ENCODE assay signal across 15 mouse cellular contexts in genomic region chr1:37333741-37334440, GRCm38 (mm10).
"Had no signal": no experiment of that assay in that cellular context is flagged by ENCODE, and none has a peak within 500 bp of the region (broad histone marks: within the 10 kb centered on the region; RNA-seq: fewer than 3 reads in every experiment).

No protein-coding gene starts in this region.

- DNase-seq: kidney, adult 2 months; kidney, postnatal 14 days; layer of hippocampus, postnatal 36 days; retina, postnatal 1 day; right cerebral cortex, postnatal 4 days; thymus, postnatal 4 days had no signal

- ATAC-seq: midbrain, embryonic 13.5 days had no signal

- H3K4me3 ChIP-seq: kidney, embryonic 15.5 days; limb, embryonic 12.5 days; lung, embryonic 15.5 days; midbrain, embryonic 13.5 days; myocyte; neural tube, embryonic 15.5 days; stomach, embryonic 15.5 days had no signal

- H3K27me3 ChIP-seq: kidney, embryonic 15.5 days; limb, embryonic 12.5 days; lung, embryonic 15.5 days; midbrain, embryonic 13.5 days; neural tube, embryonic 15.5 days; stomach, embryonic 15.5 days had no signal

- H3K9me3 ChIP-seq: kidney, embryonic 15.5 days; lung, embryonic 15.5 days; neural tube, embryonic 15.5 days; stomach, embryonic 15.5 days had no signal

- H3K4me2 ChIP-seq: hindbrain, embryonic 14.5 days; kidney, embryonic 15.5 days; limb, embryonic 12.5 days; lung, embryonic 15.5 days; midbrain, embryonic 13.5 days; neural tube, embryonic 15.5 days; stomach, embryonic 15.5 days had no signal

- H3K9ac ChIP-seq: hindbrain, embryonic 14.5 days; kidney, embryonic 15.5 days; limb, embryonic 12.5 days; liver, embryonic 14.5 days; lung, embryonic 15.5 days; midbrain, embryonic 13.5 days; neural tube, embryonic 15.5 days; stomach, embryonic 15.5 days had no signal

- H3K36me3 ChIP-seq: kidney, embryonic 15.5 days; limb, embryonic 12.5 days; lung, embryonic 15.5 days had no signal

- H3K27ac ChIP-seq: hindbrain, embryonic 14.5 days; kidney, embryonic 15.5 days; limb, embryonic 12.5 days; liver, embryonic 14.5 days; lung, embryonic 15.5 days; midbrain, embryonic 13.5 days; neural tube, embryonic 15.5 days; stomach, embryonic 15.5 days had no signal

- H3K4me1 ChIP-seq: midbrain, embryonic 13.5 days; stomach, embryonic 15.5 days had no signal
